Mouse (Mus musculus): ENCODE results near the gene Farsa. TPM values are rescaled to one million over a fixed set of nuclear protein-coding genes. Genes with fewer than 3 reads are reported as not detected.

The Farsa gene
- polyA plus RNA-seq, 1 experiment from 2014 or later, result 68.2 TPM

GRCm38 (mm10) chr8:84888280-84888679, 31.5 kb downstream of the Farsa start:
- no peaks in the 10 kb centered on the region for H3K9me3 ChIP-seq (replicated peaks; ENCODE audit: low read length)
- no peaks in the 10 kb centered on the region for H3K27me3 ChIP-seq (ENCODE audit: insufficient read depth, low read length)
- no peak overlapping the region for H3K27ac ChIP-seq
- WGBS, result 89% methylated on average over 3 of the region's 3 CpGs
- H3K4me2 ChIP-seq (ENCODE audit: low read length), result no peak overlapping the region
- H3K4me3 ChIP-seq (replicated peaks; ENCODE audit: low read depth, low read length), result no peak overlapping the region
- DNase-seq (ENCODE audit: low spot score), result no peak
- no peak overlapping the region for H3K9ac ChIP-seq (ENCODE audit: low read depth, low read length)
- H3K36me3 ChIP-seq (ENCODE audit: insufficient read depth, low read length), result peaks cover 30% of the 10 kb centered on the region
- no peak for TF ChIP-seq CTCF (IDR thresholded peaks at IDR 0.05; ENCODE audit: low read depth)
- 0 out of 2 replicates have a peak, but pooled peaks cover 7% of the 10 kb centered on the region for H3K4me1 ChIP-seq (replicated peaks; ENCODE audit: insufficient read depth, low read length)
- ATAC-seq (replicated peaks; ENCODE audit: low FRiP score, low read depth), result no peak

- Histone ChIP-seq H3K9me3 (replicated peaks; ENCODE audit: low read length) (no peaks in the 10 kb centered on the region), H3K27me3 (ENCODE audit: insufficient read depth, low read length) (no peaks in the 10 kb centered on the region), H3K4me3 (replicated peaks; ENCODE audit: low read depth, low read length) (no peak overlapping the region), H3K9ac (ENCODE audit: low read depth, low read length) (no peak overlapping the region), H3K36me3 (ENCODE audit: insufficient read depth, low read length) (peaks cover 30% of the 10 kb centered on the region), H3K27ac (no peak overlapping the region), H3K4me1 (replicated peaks; ENCODE audit: insufficient read depth, low read length) (0 out of 2 replicates have a peak, but pooled peaks cover 7% of the 10 kb centered on the region), H3K4me2 (ENCODE audit: low read length) (no peak overlapping the region)
- ATAC-seq (replicated peaks; ENCODE audit: low FRiP score, low read depth) (no peak), DNase-seq (ENCODE audit: low spot score) (no peak)
- TF ChIP-seq CTCF (IDR thresholded peaks at IDR 0.05; ENCODE audit: low read depth), result no peak
- WGBS, result 97% methylated on average over 1 of the region's 1 CpGs
Observed at GRCm38 (mm10) chr8:84889141-84889540, 32.4 kb downstream of the Farsa start.

GRCm38 (mm10) chr8:84892993-84893708, 36.4 kb downstream of the Farsa start:
- H3K27ac ChIP-seq, result peak overlapping the region; percentile 78
- WGBS, result 6% methylated on average over 31 of the region's 31 CpGs
- peak; percentile 28 for DNase-seq (ENCODE audit: low spot score)

GRCm38 (mm10) chr8:84893709-84894134, 36.9 kb downstream of the Farsa start, which contains the start of gene Gcdh:
Gene Gcdh, minus strand, starts transcription at chr8:84893921.
- Histone ChIP-seq H3K9me3 (replicated peaks; ENCODE audit: low read length) (no peaks in the 10 kb centered on the region), H3K4me2 (ENCODE audit: low read length) (peak within 1 kb of the TSS; percentile 94), H3K36me3 (ENCODE audit: insufficient read depth, low read length) (peaks cover 7% of the 10 kb centered on the region; the same call in 1 of the 2 replicates), H3K9ac (ENCODE audit: low read depth, low read length) (peak within 1 kb of the TSS; percentile 67), H3K4me1 (replicated peaks; ENCODE audit: insufficient read depth, low read length) (0 out of 2 replicates have a peak, but pooled peaks cover 7% of the 10 kb centered on the region), H3K4me3 (replicated peaks; ENCODE audit: low read depth, low read length) (peak within 1 kb of the TSS; percentile 66), H3K27me3 (ENCODE audit: insufficient read depth, low read length) (no peaks in the 10 kb centered on the region), H3K27ac (peak within 1 kb of the TSS; percentile 78)
- peak; percentile 19; the same call in 1 of the 2 replicates for TF ChIP-seq CTCF (IDR thresholded peaks at IDR 0.05; ENCODE audit: low read depth)
- under 1% methylated on average over 11 of the region's 11 CpGs for WGBS
- peak; percentile 99 for DNase-seq (ENCODE audit: low spot score)
- peak; percentile 96 for ATAC-seq (replicated peaks; ENCODE audit: low FRiP score, low read depth)

More at GRCm38 (mm10) chr8:84892993-84893708, 36.4 kb downstream of the Farsa start:
- TF ChIP-seq CTCF (IDR thresholded peaks at IDR 0.05; ENCODE audit: low read depth), result no peak
- peak; percentile 66 for ATAC-seq (replicated peaks; ENCODE audit: low FRiP score, low read depth)
- peaks cover 13% of the 10 kb centered on the region; the same call in 1 of the 2 replicates for H3K36me3 ChIP-seq (ENCODE audit: insufficient read depth, low read length)
- H3K27me3 ChIP-seq (ENCODE audit: insufficient read depth, low read length), result no peaks in the 10 kb centered on the region
- H3K9ac ChIP-seq (ENCODE audit: low read depth, low read length), result peak overlapping the region; percentile 67
- 0 out of 2 replicates have a peak, but pooled peaks cover 7% of the 10 kb centered on the region for H3K4me1 ChIP-seq (replicated peaks; ENCODE audit: insufficient read depth, low read length)
- H3K4me3 ChIP-seq (replicated peaks; ENCODE audit: low read depth, low read length), result peak overlapping the region; percentile 66
- peak overlapping the region; percentile 94 for H3K4me2 ChIP-seq (ENCODE audit: low read length)
- no peaks in the 10 kb centered on the region for H3K9me3 ChIP-seq (replicated peaks; ENCODE audit: low read length)

- Histone ChIP-seq H3K9ac (ENCODE audit: low read depth, low read length) (no peak overlapping the region), H3K27ac (no peak overlapping the region), H3K4me2 (ENCODE audit: low read length) (no peak overlapping the region), H3K27me3 (ENCODE audit: insufficient read depth, low read length) (no peaks in the 10 kb centered on the region), H3K4me1 (replicated peaks; ENCODE audit: insufficient read depth, low read length) (0 out of 2 replicates have a peak, but pooled peaks cover 7% of the 10 kb centered on the region), H3K9me3 (replicated peaks; ENCODE audit: low read length) (no peaks in the 10 kb centered on the region), H3K4me3 (replicated peaks; ENCODE audit: low read depth, low read length) (no peak overlapping the region), H3K36me3 (ENCODE audit: insufficient read depth, low read length) (peaks cover 1% of the 10 kb centered on the region; the same call in 1 of the 2 replicates)
- DNase-seq (ENCODE audit: low spot score), result no peak
- TF ChIP-seq CTCF (IDR thresholded peaks at IDR 0.05; ENCODE audit: low read depth), result no peak
- ATAC-seq (replicated peaks; ENCODE audit: low FRiP score, low read depth), result no peak
- 83% methylated on average over 5 of the region's 5 CpGs for WGBS
Observed at GRCm38 (mm10) chr8:84895963-84896362, 39.2 kb downstream of the Farsa start.

- Histone ChIP-seq H3K4me1 (replicated peaks; ENCODE audit: insufficient read depth, low read length) (no peaks in the 10 kb centered on the region; the same call in 1 of the 2 replicates), H3K36me3 (ENCODE audit: insufficient read depth, low read length) (no peaks in the 10 kb centered on the region), H3K9me3 (replicated peaks; ENCODE audit: low read length) (no peaks in the 10 kb centered on the region), H3K9ac (ENCODE audit: low read depth, low read length) (no peak overlapping the region), H3K4me3 (replicated peaks; ENCODE audit: low read depth, low read length) (no peak overlapping the region), H3K27me3 (ENCODE audit: insufficient read depth, low read length) (no peaks in the 10 kb centered on the region), H3K4me2 (ENCODE audit: low read length) (no peak overlapping the region), H3K27ac (no peak overlapping the region)
- TF ChIP-seq CTCF (IDR thresholded peaks at IDR 0.05; ENCODE audit: low read depth), result no peak
- no peak for ATAC-seq (replicated peaks; ENCODE audit: low FRiP score, low read depth)
- WGBS, result 78% methylated on average over 4 of the region's 4 CpGs
- DNase-seq (ENCODE audit: low spot score), result no peak
Observed at GRCm38 (mm10) chr8:84901071-84901470, 44.3 kb downstream of the Farsa start.

All from kidney, postnatal 0 days (tissue).